Mouse (Mus musculus) gastrocnemius, postnatal 14 days (tissue): ENCODE measurements at regions not wholly inside any gene's neighbourhood (a gene's known extent, or its start where the extent isn't known, plus 50 kb on each side); places are given as distances from the start of the nearest gene placed in this dataset.
"Not testable (repeated sequence)": the region's sequence is repeated elsewhere in the genome, so short reads cannot be mapped to it uniquely, and the experiment has no call there.

Source experiments
- DNase-seq: peaks from one replicate; pipeline ENCODE4 v3.0.0; 2021; ENCODE audit warnings: mixed read lengths
- intact Hi-C: fragments of 180-260 bp; cut with DNase I; formaldehyde crosslinking; loops from one replicate; pipeline ENCODE4 v1.15.1; 2025; ENCODE audit warnings: low total_unique reads

- intact Hi-C loops: no loop called here
Measured at GRCm38 (mm10) chr10:120284785-120285184, 57.9 kb downstream of the Llph start.

GRCm38 (mm10) chr10:120291912-120292311, 65.0 kb downstream of the Llph start:
- no peak for DNase-seq
- intact Hi-C loops: no loop called here

More at GRCm38 (mm10) chr10:120284785-120285184, 57.9 kb downstream of the Llph start:
- no peak for DNase-seq

GRCm38 (mm10) chr10:120293381-120293780, 66.5 kb downstream of the Llph start:
- intact Hi-C loops, DNase-seq: not testable (repeated sequence)

DNA sequence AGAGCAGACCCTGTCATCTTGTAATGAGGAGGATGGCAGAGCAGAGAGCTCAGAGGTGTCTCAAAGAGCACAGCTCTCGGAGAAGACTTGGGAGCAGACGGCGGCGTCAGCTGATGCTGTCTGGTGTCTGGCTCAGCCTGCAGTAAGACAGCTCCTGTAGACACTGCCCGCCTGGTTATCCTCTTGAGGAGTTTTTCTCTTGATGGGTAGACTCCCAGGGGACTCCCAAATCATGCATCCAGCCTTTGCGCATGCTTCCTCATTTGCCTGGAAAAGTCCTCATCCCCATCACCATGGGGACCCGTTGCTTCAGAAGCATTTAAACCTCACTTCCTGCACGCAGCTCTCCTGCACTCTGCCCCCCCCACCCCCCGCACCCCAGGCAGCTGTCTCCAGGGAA, 67.6 kb downstream of the Llph start:
- DNase-seq: no peak
- intact Hi-C loops: no loop called here

GRCm38 (mm10) chr10:120297311-120297710, 70.4 kb downstream of the Llph start:
- intact Hi-C loops: no loop called here

GRCm38 (mm10) chr10:120298293-120298927, 71.5 kb downstream of the Llph start:
- intact Hi-C loops: no loop called here
- DNase-seq: no peak

More at GRCm38 (mm10) chr10:120297311-120297710, 70.4 kb downstream of the Llph start:
- no peak for DNase-seq

- peak; percentile 28 for DNase-seq
- intact Hi-C loops: loop anchor here (10.0 kb wide), 1 partner anchor 399 kb away; no protein-coding TSS in a partner anchor
Measured at GRCm38 (mm10) chr10:120306010-120306409, 79.1 kb downstream of the Llph start.

DNA sequence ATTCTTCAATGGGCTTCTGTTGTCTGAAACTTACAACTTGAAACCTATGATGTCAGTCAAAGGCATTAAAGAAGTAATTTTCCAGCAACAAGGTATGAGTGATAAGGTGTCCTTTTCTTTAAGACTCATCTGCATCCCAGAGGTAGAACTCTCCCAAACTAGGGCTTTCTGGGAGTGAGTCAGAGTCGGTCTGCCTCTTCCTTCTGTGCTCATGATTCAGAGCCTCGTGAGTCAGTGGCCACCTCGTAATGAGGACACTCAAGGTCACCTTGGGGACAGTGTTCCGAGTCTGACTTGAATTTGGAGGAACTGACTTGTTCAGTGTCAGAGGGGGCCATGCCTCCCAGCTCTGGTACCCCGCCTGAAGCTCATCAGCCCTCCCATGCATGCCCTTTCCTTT, 81.8 kb downstream of the Llph start:
- intact Hi-C loops: loop anchor here (10.0 kb wide), 1 partner anchor 396 kb away; no protein-coding TSS in a partner anchor

More for the DNA sequence above, 81.8 kb downstream of the Llph start:
- no peak for DNase-seq
